Mouse (Mus musculus) liver, embryonic 14.5 days (tissue): ENCODE data around the gene Palmd. TPM values are rescaled to one million over a fixed set of nuclear protein-coding genes. Genes with fewer than 3 reads are reported as not detected.

Source experiments
- ATAC-seq: fragments of 200-750 bp; cut with Nextera tagmentation; 2 replicates; pipeline ENCODE4 v1.8.0; 2017; ENCODE audit warnings: moderate number of reproducible peaks, mild to moderate bottlenecking, moderate library complexity; ENCODE audit not compliant: insufficient read depth
- DNase-seq, 3 experiments: peaks; one replicate each; pipeline ENCODE4 v3.0.0-alpha.2; 2012 to 2013; ENCODE audit warnings: low read depth in 3 of 3, low spot score in 3 of 3
- H3K27ac ChIP-seq: fragments of 300-500 bp; sonication (generic); 2 replicates; pipeline ENCODE4 v1.5.1; 2014; ENCODE audit warnings: moderate library complexity, mild to moderate bottlenecking, control low read depth, inconsistent platforms
- H3K27me3 ChIP-seq: fragments of 300-500 bp; sonication (generic); 2 replicates; pipeline ENCODE4 v1.6.1; 2014; ENCODE audit warnings: mild to moderate bottlenecking, low read length, moderate library complexity; ENCODE audit not compliant: control insufficient read depth, insufficient read depth
- H3K36me3 ChIP-seq: fragments of 300-500 bp; sonication (generic); replicated peaks from 2 replicates; pipeline ENCODE4 v1.6.1; 2014; ENCODE audit warnings: low read depth; ENCODE audit not compliant: control insufficient read depth, insufficient read depth
- H3K4me1 ChIP-seq, 2 experiments: fragments of 200-500 bp in 1 of 2; fragments of 300-500 bp in 1 of 2; sonication (generic) in 1 of 2; replicated peaks; 2 replicates each; pipeline ENCODE4 v1.6.1; 2012 to 2014; ENCODE audit warnings: antibody characterized with exemption in 1 of 2, inconsistent platforms in 1 of 2, low read length in 1 of 2; ENCODE audit not compliant: control insufficient read depth in 2 of 2, insufficient read depth in 2 of 2
- H3K4me2 ChIP-seq: fragments of 300-500 bp; sonication (generic); 2 replicates; pipeline ENCODE4 v1.6.1; 2014; ENCODE audit warnings: low read depth, mild to moderate bottlenecking, control low read depth, moderate library complexity
- H3K4me3 ChIP-seq, 2 experiments: fragments of 200-500 bp in 1 of 2; fragments of 300-500 bp in 1 of 2; sonication (generic) in 1 of 2; 2 replicates each; pipeline ENCODE4 v1.5.1; 2012 to 2014; ENCODE audit warnings: low read depth in 2 of 2, low read length in 2 of 2, mild to moderate bottlenecking in 2 of 2, control low read depth in 1 of 2, inconsistent platforms in 1 of 2, moderate library complexity in 1 of 2; ENCODE audit not compliant: insufficient read depth in 1 of 2
- H3K9ac ChIP-seq: fragments of 300-500 bp; sonication (generic); replicated peaks from 2 replicates; pipeline ENCODE4 v1.6.1; 2014; ENCODE audit warnings: mild to moderate bottlenecking, control low read depth, moderate library complexity
- H3K9me3 ChIP-seq: fragments of 300-500 bp; sonication (generic); 2 replicates; pipeline ENCODE4 v1.6.1; 2016; ENCODE audit warnings: low read length, mixed read lengths; ENCODE audit not compliant: control insufficient read depth
- CTCF ChIP-seq: IDR thresholded peaks from 2 replicates; pipeline ENCODE4 v1.5.1; 2016; ENCODE audit warnings: antibody characterized with exemption, low read depth, control low read depth
- EP300 ChIP-seq: IDR thresholded peaks from 2 replicates; pipeline ENCODE4 v1.6.1; 2016; ENCODE audit warnings: antibody characterized with exemption, low read depth
- WGBS: fragments of 180-500 bp; shearing (Covaris S2); extraction: QIAGEN DNeasy Blood & Tissue Kit; methylation state at CpG from one replicate; pipeline ENCODE4 v1.1.7; 2014; ENCODE audit not compliant: insufficient replicate concordance; 5-methylcytosine and 5-hydroxymethylcytosine counted together
- polyA plus RNA-seq, 2 experiments: library from polyadenylated mRNA; depleted of rRNA in 1 of 2; stranded (reverse) in 1 of 2; unstranded in 1 of 2; fragments of >200 nt; fragmentation: Nextera tagmentation in 1 of 2; extraction: Ambion mirVana in 1 of 2; gene quantifications; 2 replicates each; pipeline versions ENCODE4 v1.2.1 to v1.2.3; 2012 to 2014

The Palmd gene
- polyA plus RNA-seq, 2 experiments: 1.3 to 2.2 TPM

DNA sequence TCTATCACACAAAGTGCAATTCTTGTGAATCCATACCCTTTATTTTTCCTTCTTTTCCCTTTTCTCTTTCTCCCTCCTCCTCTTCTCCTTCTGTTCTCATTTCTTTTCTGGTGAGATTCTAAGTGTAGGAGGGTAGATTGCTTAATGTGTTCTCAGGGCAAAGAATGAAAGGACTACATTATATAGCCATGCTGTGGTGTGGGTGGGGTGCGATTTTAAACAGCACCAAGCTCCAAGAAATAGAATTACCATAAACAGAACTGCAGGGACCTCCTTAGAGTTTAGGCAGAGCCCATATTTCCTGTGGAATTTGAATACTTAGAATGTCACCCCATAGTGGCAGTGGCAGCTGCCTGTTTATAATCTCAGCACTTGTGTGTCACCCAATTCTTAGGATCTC, 17.0 kb upstream of the Palmd start:
- Histone ChIP-seq H3K9me3 (no peaks in the 10 kb centered on the region), H3K9ac (no peak overlapping the region), H3K4me1 (no peaks in the 10 kb centered on the region), H3K27ac (no peak overlapping the region), H3K36me3 (no peaks in the 10 kb centered on the region), H3K27me3 (no peaks in the 10 kb centered on the region), H3K4me3 (no peak overlapping the region), H3K4me2 (no peak overlapping the region)
- no peak for TF ChIP-seq EP300
- no peak for TF ChIP-seq CTCF
- no peak for DNase-seq
- 44% methylated on average over 1 of the region's 1 CpGs for WGBS
- ATAC-seq: no peak

DNA sequence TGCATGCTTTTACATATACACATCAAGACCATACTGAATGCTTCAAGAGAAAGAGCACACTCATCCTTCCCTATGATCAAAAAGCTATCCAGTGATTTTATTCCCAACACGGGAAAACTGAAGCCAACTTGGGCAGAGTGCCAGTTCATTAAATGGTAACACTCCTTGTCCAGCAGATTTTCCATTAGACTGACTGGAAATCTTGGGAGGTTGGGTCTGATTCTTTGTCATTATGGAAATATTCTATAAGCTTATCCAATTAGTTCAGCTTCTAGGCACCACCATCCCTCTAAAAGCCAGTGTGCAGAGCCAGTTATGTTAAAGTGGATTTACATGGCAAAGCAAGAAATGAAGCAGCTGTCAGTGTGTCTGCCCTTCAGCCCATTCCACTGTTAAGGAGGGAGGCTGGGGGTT, 16.3 kb upstream of the Palmd start:
- H3K9ac ChIP-seq: no peak overlapping the region
- no peaks in the 10 kb centered on the region for H3K4me1 ChIP-seq
- no peak for TF ChIP-seq CTCF
- no peaks in the 10 kb centered on the region for H3K27me3 ChIP-seq
- H3K27ac ChIP-seq: no peak overlapping the region
- no peaks in the 10 kb centered on the region for H3K9me3 ChIP-seq
- DNase-seq: no peak
- H3K4me2 ChIP-seq: no peak overlapping the region
- no peak for ATAC-seq
- no peaks in the 10 kb centered on the region for H3K36me3 ChIP-seq
- 53% methylated on average over 1 of the region's 1 CpGs for WGBS
- no peak overlapping the region for H3K4me3 ChIP-seq

DNA sequence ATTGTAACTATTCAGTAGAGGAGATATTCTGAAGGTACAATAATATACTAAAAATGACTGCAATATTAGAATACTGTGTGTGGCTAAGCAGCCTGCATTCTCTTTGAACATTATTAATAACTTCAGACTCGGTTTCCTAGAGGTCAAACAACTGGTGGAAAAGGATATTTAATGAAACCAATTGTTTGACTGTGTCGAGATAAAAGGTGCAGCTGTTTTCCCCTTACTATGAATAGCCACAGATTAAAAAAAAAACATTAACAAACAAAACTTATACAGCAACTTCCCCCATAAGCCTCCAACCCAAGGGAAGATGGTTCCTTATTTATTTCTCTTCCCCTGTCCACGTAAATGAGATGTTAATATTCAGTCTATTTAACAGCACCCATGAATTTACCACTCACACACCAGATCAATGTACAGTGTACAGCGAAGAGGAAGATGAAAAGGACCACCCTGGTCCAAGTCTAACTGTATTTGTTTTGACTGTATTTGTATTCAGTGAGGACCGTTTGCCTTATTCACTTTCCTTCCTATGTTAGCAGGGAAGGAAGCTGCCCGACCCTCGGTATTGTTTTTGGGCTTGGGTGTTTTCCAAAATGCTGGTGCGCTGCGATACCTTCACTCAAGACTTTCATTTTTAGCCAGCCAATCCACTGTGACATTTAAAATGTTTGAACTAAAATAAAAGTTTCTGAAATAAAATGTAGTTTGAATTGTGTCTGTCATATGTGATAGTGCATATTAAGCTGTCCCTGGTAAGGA, 13.2 kb upstream of the Palmd start:
- ATAC-seq (no peak), DNase-seq (no peak)
- Histone ChIP-seq H3K27me3 (no peaks in the 10 kb centered on the region), H3K9ac (no peak overlapping the region), H3K4me3 (no peak overlapping the region), H3K9me3 (no peaks in the 10 kb centered on the region), H3K27ac (no peak overlapping the region), H3K36me3 (no peaks in the 10 kb centered on the region), H3K4me2 (no peak overlapping the region), H3K4me1 (no peaks in the 10 kb centered on the region)
- TF ChIP-seq CTCF: no peak
- no peak for TF ChIP-seq EP300
- WGBS: 31% methylated on average over 9 of the region's 9 CpGs

DNA sequence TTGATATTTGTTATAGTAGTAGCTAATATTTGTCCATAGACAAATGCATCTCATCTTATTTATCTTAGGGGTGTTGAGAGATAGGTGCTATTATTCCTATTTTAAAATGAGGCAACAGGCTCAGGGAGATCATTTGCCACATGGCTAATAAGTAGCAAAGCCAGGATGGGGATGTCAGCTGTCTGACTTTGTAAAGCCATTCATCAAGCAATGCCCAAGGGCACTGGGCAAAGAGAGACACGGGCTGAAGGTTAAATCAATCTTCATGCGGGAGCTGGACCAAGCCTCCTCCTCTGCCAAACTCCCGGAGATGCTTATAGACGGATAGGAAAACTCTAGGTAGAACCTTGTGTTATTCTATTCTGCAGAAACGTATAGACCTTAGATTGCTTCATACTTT, 999 bp upstream of the Palmd start:
- H3K9ac ChIP-seq: no peak overlapping the region
- DNase-seq (no peak), ATAC-seq (no peak)
- H3K36me3 ChIP-seq: no peaks in the 10 kb centered on the region
- WGBS: 62% methylated on average over 5 of the region's 5 CpGs
- no peak overlapping the region for H3K4me2 ChIP-seq
- H3K27me3 ChIP-seq: no peaks in the 10 kb centered on the region
- no peaks in the 10 kb centered on the region for H3K4me1 ChIP-seq
- no peak overlapping the region for H3K4me3 ChIP-seq
- H3K27ac ChIP-seq: no peak overlapping the region
- no peaks in the 10 kb centered on the region for H3K9me3 ChIP-seq
- TF ChIP-seq CTCF (no peak), EP300 (no peak)

DNA sequence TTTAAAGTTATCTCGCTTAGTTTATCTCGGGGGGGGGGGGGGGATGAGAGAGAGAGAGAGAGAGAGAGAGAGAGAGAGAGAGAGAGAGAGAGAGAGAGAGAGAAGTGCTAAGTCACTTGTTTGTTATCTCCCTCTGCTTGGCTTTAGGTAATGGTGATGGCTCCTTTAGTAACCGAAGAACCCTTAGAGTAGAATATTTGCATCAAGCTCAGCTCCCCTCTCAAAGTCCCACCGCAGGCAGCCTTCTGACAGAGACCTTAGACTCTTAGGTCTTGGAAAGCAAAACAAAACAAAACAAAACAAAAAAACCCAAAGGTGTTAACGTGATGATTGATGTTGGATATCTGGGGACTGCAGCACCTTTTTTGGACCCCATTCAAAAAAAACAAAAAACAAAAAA, 216 bp upstream of the Palmd start:
- no peak overlapping the region for H3K4me3 ChIP-seq
- no peak overlapping the region for H3K9ac ChIP-seq
- H3K36me3 ChIP-seq: no peaks in the 10 kb centered on the region
- no peak for ATAC-seq
- H3K27me3 ChIP-seq: no peaks in the 10 kb centered on the region
- H3K27ac ChIP-seq: no peak overlapping the region
- no peaks in the 10 kb centered on the region for H3K9me3 ChIP-seq
- no peak overlapping the region; the same call in 1 of the 2 replicates for H3K4me2 ChIP-seq
- WGBS: 24% methylated on average over 5 of the region's 5 CpGs
- no peaks in the 10 kb centered on the region for H3K4me1 ChIP-seq
- DNase-seq: no peak
- TF ChIP-seq EP300: no peak
- TF ChIP-seq CTCF: no peak
